Mouse (Mus musculus) kidney, adult 2 months (tissue): ENCODE measurements around the gene Cenpu. TPM values are rescaled to one million over a fixed set of nuclear protein-coding genes. Genes with fewer than 3 reads are reported as not detected.

Source experiments
- DNase-seq: peaks from one replicate; pipeline ENCODE4 v3.0.0; 2021
- H3K27ac ChIP-seq: fragments of 200-500 bp; 2 replicates; pipeline ENCODE4 v1.5.1; 2012; ENCODE audit warnings: low read depth, low read length, control low read depth, inconsistent platforms; ENCODE audit not compliant: insufficient read depth
- H3K27me3 ChIP-seq: fragments of 200-500 bp; replicated peaks from 2 replicates; pipeline ENCODE4 v1.6.1; 2012; ENCODE audit warnings: mild to moderate bottlenecking, moderate library complexity, low read length, inconsistent platforms; ENCODE audit not compliant: control insufficient read depth, insufficient read depth
- H3K36me3 ChIP-seq: fragments of 200-500 bp; 2 replicates; pipeline ENCODE4 v1.6.1; 2012; ENCODE audit warnings: mild to moderate bottlenecking, moderate library complexity, low read length, inconsistent platforms; ENCODE audit not compliant: control insufficient read depth, insufficient read depth
- H3K4me1 ChIP-seq: fragments of 200-500 bp; 2 replicates; pipeline ENCODE4 v1.6.1; 2011; ENCODE audit warnings: low read length; ENCODE audit not compliant: control insufficient read depth, insufficient read depth
- H3K4me3 ChIP-seq: fragments of 200-500 bp; 2 replicates; pipeline ENCODE4 v1.5.1; 2011; ENCODE audit warnings: mild to moderate bottlenecking, low read depth, low read length, control low read depth; ENCODE audit not compliant: insufficient read depth
- CTCF ChIP-seq: fragments of 200-500 bp; conservative IDR thresholded peaks from 2 replicates; pipeline ENCODE4 v1.5.1; 2011; ENCODE audit warnings: low read depth, mild to moderate bottlenecking, control low read depth, low read length, moderate library complexity, mixed read lengths; ENCODE audit not compliant: insufficient read depth, insufficient read length
- POLR2A ChIP-seq: fragments of 200-500 bp; IDR thresholded peaks from one replicate; pipeline ENCODE4 v1.6.1; 2011; ENCODE audit warnings: low read depth, low read length, control low read depth
- WGBS: fragments of 180-500 bp; shearing (Covaris S2); methylation state at CpG from one replicate; pipeline ENCODE4 v1.1.7; 2018; 5-methylcytosine and 5-hydroxymethylcytosine counted together
- polyA plus RNA-seq: library from polyadenylated mRNA; depleted of rRNA; stranded (reverse); fragments of >200 nt; gene quantifications from 2 replicates; pipeline ENCODE4 v1.2.3, GENCODE M21; 2012

Gene Cenpu
- polyA plus RNA-seq, 1 experiment, result 0.67 TPM

DNA sequence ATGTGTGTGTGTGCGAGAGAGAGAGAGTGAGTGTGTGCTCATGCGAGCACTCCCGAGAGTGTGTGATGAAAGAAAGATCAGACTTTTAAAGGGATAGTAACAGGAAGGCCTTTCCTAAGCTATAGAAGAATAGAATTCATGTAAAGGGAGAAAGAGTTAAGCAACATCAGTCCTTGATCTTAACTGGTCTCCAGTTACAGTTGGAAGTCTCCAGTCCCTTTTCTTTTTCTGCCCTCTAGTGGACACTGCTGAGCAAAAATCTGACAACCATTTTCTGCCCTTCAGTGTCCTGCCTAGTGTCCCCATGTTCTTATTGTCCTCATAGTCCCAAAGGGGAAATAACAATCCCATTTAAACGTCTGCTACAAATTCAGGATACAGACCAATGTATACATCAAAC is 4.6 kb upstream of the Cenpu start:
- Histone ChIP-seq H3K36me3 (no peaks in the 10 kb centered on the region), H3K4me3 (no peak overlapping the region), H3K27me3 (no peaks in the 10 kb centered on the region), H3K27ac (peak overlapping the region; percentile 83), H3K4me1 (peaks cover 6% of the 10 kb centered on the region; the same call in 1 of the 2 replicates)
- 12% methylated on average over 4 of the region's 4 CpGs for WGBS
- TF ChIP-seq CTCF (peak; percentile 35), POLR2A (no peak)
- peak; percentile 86 for DNase-seq

DNA sequence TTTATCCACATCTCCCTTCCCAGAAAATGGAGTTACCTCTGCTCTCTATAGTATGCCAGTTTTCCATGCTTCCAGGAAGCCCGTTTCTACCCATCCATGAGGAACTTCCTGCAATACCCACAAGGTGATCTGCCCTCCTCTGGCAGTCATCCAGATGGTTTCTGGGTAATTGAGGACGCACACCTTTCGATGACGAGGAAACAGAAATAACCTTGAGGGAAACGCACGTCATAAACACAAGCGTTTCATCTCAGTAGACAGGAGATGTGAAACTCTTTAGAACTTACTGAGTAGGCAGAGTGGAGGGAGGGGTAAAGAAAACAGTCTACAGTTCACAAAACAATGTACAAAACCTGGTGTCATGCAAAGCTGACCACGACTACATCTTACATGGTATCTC is 1.8 kb upstream of the Cenpu start:
- H3K4me1 ChIP-seq, result peaks cover 8% of the 10 kb centered on the region; the same call in 1 of the 2 replicates
- H3K36me3 ChIP-seq, result no peaks in the 10 kb centered on the region
- H3K4me3 ChIP-seq, result no peak overlapping the region
- no peak for DNase-seq
- TF ChIP-seq POLR2A (no peak), CTCF (no peak)
- no peaks in the 10 kb centered on the region for H3K27me3 ChIP-seq
- 49% methylated on average over 8 of the region's 8 CpGs for WGBS
- no peak overlapping the region for H3K27ac ChIP-seq

DNA sequence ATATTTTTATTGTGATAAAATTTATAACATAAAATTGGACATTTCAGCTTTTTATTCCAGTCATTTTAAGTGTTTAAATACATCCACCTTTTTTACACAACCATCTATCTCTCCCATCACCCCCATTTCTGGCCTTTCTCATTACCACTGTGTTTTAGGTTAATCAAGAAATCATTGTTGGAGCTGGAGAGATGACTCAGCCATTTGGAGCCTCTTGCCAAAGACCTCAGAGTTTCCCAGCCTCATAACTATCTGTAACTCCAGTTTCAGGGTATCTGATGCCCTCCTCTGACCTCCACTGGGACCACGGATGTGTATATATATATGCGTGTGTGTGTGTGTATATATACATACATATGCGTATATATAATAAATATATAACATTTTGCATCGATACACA is 799 bp upstream of the Cenpu start:
- no peaks in the 10 kb centered on the region for H3K36me3 ChIP-seq
- no peak overlapping the region for H3K27ac ChIP-seq
- TF ChIP-seq POLR2A (no peak), CTCF (no peak)
- H3K4me1 ChIP-seq, result peaks cover 8% of the 10 kb centered on the region; the same call in 1 of the 2 replicates
- WGBS, result 42% methylated on average over 4 of the region's 4 CpGs
- no peak overlapping the region for H3K4me3 ChIP-seq
- DNase-seq, result peak; percentile 22
- no peaks in the 10 kb centered on the region for H3K27me3 ChIP-seq

DNA sequence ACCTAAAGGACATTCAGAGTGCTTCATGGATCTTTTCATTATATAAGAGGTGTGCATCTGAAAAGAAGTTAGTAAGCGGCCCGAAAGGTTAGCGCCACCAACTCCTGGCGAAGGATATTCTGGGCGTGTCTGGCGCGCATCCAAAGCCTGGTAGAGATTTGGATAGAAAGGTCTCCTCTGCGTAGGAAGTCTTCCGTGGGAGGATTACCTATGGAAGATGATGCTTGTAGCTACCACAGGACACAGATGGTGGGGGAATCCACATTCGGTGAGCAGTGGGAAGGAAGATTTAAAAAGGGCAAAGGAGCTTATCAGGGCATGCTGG is 575 bp downstream of the Cenpu start:
- Histone ChIP-seq H3K36me3 (no peaks in the 10 kb centered on the region), H3K4me1 (peaks cover 2% of the 10 kb centered on the region; the same call in 1 of the 2 replicates), H3K4me3 (0 out of 2 replicates have a peak overlapping the region, but pooled peaks have one; percentile 58), H3K27me3 (no peaks in the 10 kb centered on the region), H3K27ac (no peak overlapping the region)
- 2% methylated on average over 10 of the region's 10 CpGs for WGBS
- peak; percentile 21 for DNase-seq
- TF ChIP-seq POLR2A, result no peak
- no peak for TF ChIP-seq CTCF

DNA sequence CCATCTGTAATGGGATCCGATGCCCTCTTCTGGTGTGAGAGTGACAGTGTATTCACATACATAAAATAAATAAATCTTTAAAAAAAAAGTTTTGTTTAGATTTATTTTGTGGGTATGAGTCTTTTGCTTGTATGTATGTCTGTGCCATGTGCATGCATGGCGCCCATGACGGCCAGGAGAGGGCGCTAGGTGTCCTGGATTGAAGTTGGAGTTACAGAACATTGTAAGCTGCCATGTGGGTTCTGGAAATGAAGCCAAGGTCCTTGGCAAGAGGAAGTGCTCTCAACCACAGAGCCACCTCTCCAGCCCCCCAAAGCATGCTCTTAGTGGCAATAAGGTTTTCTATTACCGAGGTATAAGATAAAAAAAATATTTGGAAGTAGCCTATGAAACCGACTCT is 7.6 kb downstream of the Cenpu start:
- H3K4me1 ChIP-seq, result no peaks in the 10 kb centered on the region
- no peaks in the 10 kb centered on the region for H3K36me3 ChIP-seq
- no peak overlapping the region for H3K4me3 ChIP-seq
- peak; percentile 29 for DNase-seq
- no peak overlapping the region for H3K27ac ChIP-seq
- 84% methylated on average over 6 of the region's 6 CpGs for WGBS
- no peaks in the 10 kb centered on the region for H3K27me3 ChIP-seq
- TF ChIP-seq CTCF (peak; percentile 50), POLR2A (no peak)

DNA sequence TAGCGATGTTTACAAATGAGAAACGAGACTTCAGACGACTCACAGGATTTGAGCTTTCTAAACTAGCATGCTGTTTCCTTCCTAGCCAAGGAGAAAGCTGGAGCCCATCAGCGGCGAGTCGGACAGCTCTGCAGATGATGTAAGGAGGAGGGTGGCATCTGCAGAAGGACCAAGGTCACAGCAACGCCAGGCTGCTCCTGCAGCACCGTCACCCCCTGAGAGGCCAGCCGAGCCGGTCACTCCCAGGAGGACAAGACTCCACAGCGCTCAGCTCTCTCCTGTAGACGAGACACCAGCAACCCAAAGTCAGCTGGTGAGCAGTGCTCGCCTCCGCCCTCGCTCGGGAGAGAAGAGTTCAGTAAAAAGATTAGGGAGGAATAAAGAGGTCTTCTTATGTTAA is 10.5 kb downstream of the Cenpu start:
- DNase-seq, result no peak
- WGBS, result 85% methylated on average over 16 of the region's 16 CpGs
- no peaks in the 10 kb centered on the region for H3K36me3 ChIP-seq

DNA sequence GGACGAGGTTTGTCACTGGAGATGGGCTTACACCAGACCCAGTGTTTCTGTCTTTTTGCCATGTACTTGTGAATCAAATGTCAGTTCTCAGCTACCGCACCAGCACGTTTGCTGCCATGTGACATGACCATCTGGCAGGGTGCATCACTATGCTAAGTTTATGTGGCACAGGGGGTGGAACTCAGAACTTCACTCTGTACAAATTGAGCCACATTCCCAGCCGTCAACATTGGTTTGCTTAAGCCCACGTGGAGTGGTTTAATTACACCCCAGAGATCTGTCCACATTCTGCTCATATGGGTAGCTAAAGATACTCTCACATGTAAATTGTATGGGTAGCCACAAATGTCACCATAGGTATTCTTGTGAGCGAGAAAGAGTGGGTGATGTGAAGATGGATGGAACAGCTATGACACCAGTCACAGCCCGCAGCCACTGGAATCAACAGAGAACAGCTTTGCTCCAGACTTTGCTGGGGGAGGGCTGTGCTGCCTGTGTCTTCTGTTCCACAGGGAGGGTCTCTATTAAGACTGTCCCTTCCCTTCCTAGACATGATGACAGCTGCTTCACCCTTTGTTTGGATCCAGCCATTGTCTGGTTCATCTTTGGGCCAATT is 15.2 kb downstream of the Cenpu start:
- H3K4me3 ChIP-seq, result no peak overlapping the region
- no peak for DNase-seq
- 92% methylated on average over 7 of the region's 7 CpGs for WGBS
- TF ChIP-seq CTCF (no peak), POLR2A (no peak)
- H3K27ac ChIP-seq, result no peak overlapping the region
- no peaks in the 10 kb centered on the region for H3K36me3 ChIP-seq
- H3K4me1 ChIP-seq, result no peaks in the 10 kb centered on the region
- H3K27me3 ChIP-seq, result no peaks in the 10 kb centered on the region

More for the DNA sequence above, 10.5 kb downstream of the Cenpu start:
- no peaks in the 10 kb centered on the region for H3K27me3 ChIP-seq
- no peak overlapping the region for H3K27ac ChIP-seq
- TF ChIP-seq CTCF (no peak), POLR2A (no peak)
- H3K4me3 ChIP-seq, result no peak overlapping the region
- no peaks in the 10 kb centered on the region for H3K4me1 ChIP-seq

DNA sequence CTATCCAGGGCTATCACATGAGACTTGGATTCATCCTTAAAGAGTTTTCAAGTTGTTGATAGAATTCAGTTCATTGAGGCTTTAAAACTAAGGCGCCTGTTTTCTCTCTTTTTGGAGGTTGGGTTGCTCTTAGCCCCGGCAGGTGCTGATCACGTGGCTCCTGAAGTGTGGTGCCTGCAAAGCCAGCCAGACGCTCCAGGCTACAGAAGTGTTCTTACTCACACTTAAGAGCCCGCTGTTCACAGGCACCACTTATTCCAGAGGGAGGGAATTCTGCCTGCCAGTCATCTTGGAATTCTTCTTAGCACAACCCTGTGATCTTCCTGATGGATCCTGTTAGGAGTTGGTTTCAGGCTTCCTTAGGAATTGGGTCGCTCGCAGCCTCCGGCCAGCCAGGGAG is 16.1 kb downstream of the Cenpu start:
- Histone ChIP-seq H3K4me1 (no peaks in the 10 kb centered on the region), H3K27ac (no peak overlapping the region), H3K4me3 (no peak overlapping the region), H3K36me3 (no peaks in the 10 kb centered on the region), H3K27me3 (no peaks in the 10 kb centered on the region)
- TF ChIP-seq CTCF (no peak), POLR2A (no peak)
- DNase-seq, result no peak
- WGBS, result 87% methylated on average over 8 of the region's 8 CpGs
